Mouse (Mus musculus): ENCODE measurements around the gene Efna1. TPM values are rescaled to one million over a fixed set of nuclear protein-coding genes. Genes with fewer than 3 reads are reported as not detected.
A peak's percentile ranks its signal among the peaks of the same experiment; 100 is the strongest.

The Efna1 gene
- polyA plus RNA-seq, 1 experiment from 2014 or later: 174 TPM

GRCm38 (mm10) chr3:89254994-89255393 lies 25.9 kb downstream of the Efna1 start:
- Histone ChIP-seq H3K4me2 (replicated peaks; ENCODE audit: low read depth, low read length) (no peak overlapping the region), H3K9ac (replicated peaks; ENCODE audit: low read depth) (no peak overlapping the region), H3K9me3 (ENCODE audit: low read length) (no peaks in the 10 kb centered on the region), H3K27ac (ENCODE audit: low read length) (no peak overlapping the region), H3K4me3 (ENCODE audit: low read depth, low read length) (no peak overlapping the region), H3K36me3 (ENCODE audit: insufficient read depth, low read length) (no peaks in the 10 kb centered on the region), H3K4me1 (ENCODE audit: insufficient read depth, low read depth, low read length) (peaks cover 17% of the 10 kb centered on the region), H3K27me3 (replicated peaks; ENCODE audit: insufficient read depth, low read length) (no peaks in the 10 kb centered on the region)
- WGBS: 81% methylated on average over 5 of the region's 5 CpGs
- TF ChIP-seq CTCF (IDR thresholded peaks at IDR 0.05) (no peak), EP300 (IDR thresholded peaks at IDR 0.05) (no peak)
- ATAC-seq: no peak
- DNase-seq (ENCODE audit: low spot score): no peak

GRCm38 (mm10) chr3:89251365-89251895 lies 29.5 kb downstream of the Efna1 start:
- peak overlapping the region; percentile 46 for H3K4me2 ChIP-seq (replicated peaks; ENCODE audit: low read depth, low read length)
- 2% methylated on average over 17 of the region's 17 CpGs for WGBS
- H3K4me1 ChIP-seq (ENCODE audit: insufficient read depth, low read depth, low read length): peaks cover 25% of the 10 kb centered on the region
- H3K27me3 ChIP-seq (replicated peaks; ENCODE audit: insufficient read depth, low read length): no peaks in the 10 kb centered on the region
- 0 out of 2 replicates have a peak overlapping the region, but pooled peaks have one; percentile 2 for H3K4me3 ChIP-seq (ENCODE audit: low read depth, low read length)
- H3K36me3 ChIP-seq (ENCODE audit: insufficient read depth, low read length): no peaks in the 10 kb centered on the region
- no peak overlapping the region for H3K9ac ChIP-seq (replicated peaks; ENCODE audit: low read depth)
- peak overlapping the region; percentile 85 for H3K27ac ChIP-seq (ENCODE audit: low read length)
- DNase-seq (ENCODE audit: low spot score) (peak; percentile 79), ATAC-seq (peak; percentile 90)
- H3K9me3 ChIP-seq (ENCODE audit: low read length): no peaks in the 10 kb centered on the region
- peak; percentile 10; the same call in 1 of the 2 replicates for TF ChIP-seq CTCF (IDR thresholded peaks at IDR 0.05)
- peak; percentile 92 for TF ChIP-seq EP300 (IDR thresholded peaks at IDR 0.05)

- no peak overlapping the region for H3K4me2 ChIP-seq (replicated peaks; ENCODE audit: low read depth, low read length)
- 12% methylated on average over 7 of the region's 7 CpGs for WGBS
- H3K9ac ChIP-seq (replicated peaks; ENCODE audit: low read depth): no peak overlapping the region
- DNase-seq (ENCODE audit: low spot score) (peak; percentile 77), ATAC-seq (peak; percentile 20)
- H3K9me3 ChIP-seq (ENCODE audit: low read length): no peaks in the 10 kb centered on the region
- H3K27ac ChIP-seq (ENCODE audit: low read length): peak overlapping the region; percentile 85
- peak; percentile 19; the same call in 1 of the 2 replicates for TF ChIP-seq EP300 (IDR thresholded peaks at IDR 0.05)
- peak; percentile 87 for TF ChIP-seq CTCF (IDR thresholded peaks at IDR 0.05)
- H3K4me1 ChIP-seq (ENCODE audit: insufficient read depth, low read depth, low read length): peaks cover 28% of the 10 kb centered on the region
- H3K36me3 ChIP-seq (ENCODE audit: insufficient read depth, low read length): no peaks in the 10 kb centered on the region
- no peaks in the 10 kb centered on the region for H3K27me3 ChIP-seq (replicated peaks; ENCODE audit: insufficient read depth, low read length)
- no peak overlapping the region for H3K4me3 ChIP-seq (ENCODE audit: low read depth, low read length)
Observed at GRCm38 (mm10) chr3:89250435-89251040, 30.4 kb downstream of the Efna1 start.

- ATAC-seq (no peak), DNase-seq (ENCODE audit: low spot score) (no peak)
- no peaks in the 10 kb centered on the region for H3K9me3 ChIP-seq (ENCODE audit: low read length)
- peaks cover 41% of the 10 kb centered on the region for H3K4me1 ChIP-seq (ENCODE audit: insufficient read depth, low read depth, low read length)
- no peaks in the 10 kb centered on the region for H3K36me3 ChIP-seq (ENCODE audit: insufficient read depth, low read length)
- peaks cover 6% of the 10 kb centered on the region for H3K27me3 ChIP-seq (replicated peaks; ENCODE audit: insufficient read depth, low read length)
- no peak overlapping the region for H3K27ac ChIP-seq (ENCODE audit: low read length)
- no peak overlapping the region for H3K4me3 ChIP-seq (ENCODE audit: low read depth, low read length)
- H3K4me2 ChIP-seq (replicated peaks; ENCODE audit: low read depth, low read length): no peak overlapping the region
- WGBS: 82% methylated on average over 3 of the region's 4 CpGs
- H3K9ac ChIP-seq (replicated peaks; ENCODE audit: low read depth): no peak overlapping the region
- TF ChIP-seq CTCF (IDR thresholded peaks at IDR 0.05) (no peak), EP300 (IDR thresholded peaks at IDR 0.05) (no peak)
Observed at GRCm38 (mm10) chr3:89247466-89247865, 33.5 kb downstream of the Efna1 start.

- peak; percentile 78 for ATAC-seq
- peak within 1 kb of the TSS; percentile 77 for H3K4me3 ChIP-seq (ENCODE audit: low read depth, low read length)
- H3K36me3 ChIP-seq (ENCODE audit: insufficient read depth, low read length): no peaks in the 10 kb centered on the region
- 1% methylated on average over 42 of the region's 42 CpGs for WGBS
- peak; percentile 96 for DNase-seq (ENCODE audit: low spot score)
- peak within 1 kb of the TSS; percentile 59 for H3K9ac ChIP-seq (replicated peaks; ENCODE audit: low read depth)
- H3K9me3 ChIP-seq (ENCODE audit: low read length): no peaks in the 10 kb centered on the region
- peak within 1 kb of the TSS; percentile 85 for H3K4me2 ChIP-seq (replicated peaks; ENCODE audit: low read depth, low read length)
- H3K27ac ChIP-seq (ENCODE audit: low read length): peak within 1 kb of the TSS; percentile 77
- H3K4me1 ChIP-seq (ENCODE audit: insufficient read depth, low read depth, low read length): peaks cover 35% of the 10 kb centered on the region
- TF ChIP-seq EP300 (IDR thresholded peaks at IDR 0.05) (no peak), CTCF (IDR thresholded peaks at IDR 0.05) (peak; percentile 97)
- H3K27me3 ChIP-seq (replicated peaks; ENCODE audit: insufficient read depth, low read length): peaks cover 6% of the 10 kb centered on the region
Observed at GRCm38 (mm10) chr3:89246261-89247100, 34.5 kb downstream of the Efna1 start, which contains the start of gene Trim46. TSS of gene Trim46 (minus strand) at chr3:89246309.

- DNase-seq (ENCODE audit: low spot score) (peak; percentile 43), ATAC-seq (peak; percentile 1; the same call in 1 of the 2 replicates)
- peak within 1 kb of the TSS; percentile 59 for H3K9ac ChIP-seq (replicated peaks; ENCODE audit: low read depth)
- peak within 1 kb of the TSS; percentile 77 for H3K4me3 ChIP-seq (ENCODE audit: low read depth, low read length)
- peaks cover 6% of the 10 kb centered on the region for H3K27me3 ChIP-seq (replicated peaks; ENCODE audit: insufficient read depth, low read length)
- no peaks in the 10 kb centered on the region for H3K36me3 ChIP-seq (ENCODE audit: insufficient read depth, low read length)
- TF ChIP-seq EP300 (IDR thresholded peaks at IDR 0.05) (no peak), CTCF (IDR thresholded peaks at IDR 0.05) (no peak)
- H3K27ac ChIP-seq (ENCODE audit: low read length): peak within 1 kb of the TSS; percentile 77
- H3K4me1 ChIP-seq (ENCODE audit: insufficient read depth, low read depth, low read length): peaks cover 27% of the 10 kb centered on the region
- WGBS: 5% methylated on average over 19 of the region's 20 CpGs
- H3K9me3 ChIP-seq (ENCODE audit: low read length): no peaks in the 10 kb centered on the region
- H3K4me2 ChIP-seq (replicated peaks; ENCODE audit: low read depth, low read length): peak within 1 kb of the TSS; percentile 85
Observed at GRCm38 (mm10) chr3:89245688-89246171, 35.2 kb downstream of the Efna1 start, which contains the start of gene Krtcap2. TSS of gene Krtcap2 (plus strand) at chr3:89245966.
